Mouse (Mus musculus) inflammation-experienced regulatory T-cells, adult 6 months (primary cell): ENCODE measurements at regions not wholly inside any gene's neighbourhood (a gene's known extent, or its start where the extent isn't known, plus 50 kb on each side); places are given as distances from the start of the nearest gene placed in this dataset.

Source experiments
- ATAC-seq: one replicate; pipeline ENCODE4 v1.8.0; 2017

GRCm38 (mm10) chr3:144137483-144137882, 67.5 kb downstream of the Lmo4 start:
- no peak for ATAC-seq

GRCm38 (mm10) chr3:144136432-144136831, 68.6 kb downstream of the Lmo4 start:
- no peak for ATAC-seq

- no peak for ATAC-seq
Observed at GRCm38 (mm10) chr3:144135646-144136045, 69.4 kb downstream of the Lmo4 start.

GRCm38 (mm10) chr3:144128042-144128441, 77.0 kb downstream of the Lmo4 start:
- no peak for ATAC-seq

- ATAC-seq, result no peak
Observed at GRCm38 (mm10) chr3:144124353-144124752, 80.7 kb downstream of the Lmo4 start.

- no peak for ATAC-seq
Observed at GRCm38 (mm10) chr3:144123361-144124072, 81.5 kb downstream of the Lmo4 start.

GRCm38 (mm10) chr3:144119076-144119475, 85.9 kb downstream of the Lmo4 start:
- no peak for ATAC-seq

GRCm38 (mm10) chr3:144113672-144114645, 91.1 kb downstream of the Lmo4 start:
- ATAC-seq, result no peak

- ATAC-seq, result no peak
Observed at GRCm38 (mm10) chr3:144110331-144111080, 94.5 kb downstream of the Lmo4 start.

- no peak for ATAC-seq
Observed at GRCm38 (mm10) chr3:144109769-144110168, 95.3 kb downstream of the Lmo4 start.

- ATAC-seq, result no peak
Observed at GRCm38 (mm10) chr3:144108310-144108709, 96.7 kb downstream of the Lmo4 start.

- ATAC-seq, result no peak
Observed at GRCm38 (mm10) chr3:144107664-144108063, 97.4 kb downstream of the Lmo4 start.

- ATAC-seq, result no peak
Observed at GRCm38 (mm10) chr3:144104366-144104765, 100.7 kb downstream of the Lmo4 start.

- ATAC-seq, result no peak
Observed at GRCm38 (mm10) chr3:144099444-144099843, 105.6 kb downstream of the Lmo4 start.

GRCm38 (mm10) chr3:144098762-144099161, 106.3 kb downstream of the Lmo4 start:
- ATAC-seq, result no peak

- ATAC-seq, result no peak
Observed at GRCm38 (mm10) chr3:144091231-144091630, 113.8 kb downstream of the Lmo4 start.

GRCm38 (mm10) chr3:144089790-144090256, 115.2 kb downstream of the Lmo4 start:
- ATAC-seq, result peak; percentile 84

- no peak for ATAC-seq
Observed at GRCm38 (mm10) chr3:144088261-144088884, 116.6 kb downstream of the Lmo4 start.

- no peak for ATAC-seq
Observed at GRCm38 (mm10) chr3:144087771-144088170, 117.2 kb downstream of the Lmo4 start.

- no peak for ATAC-seq
Observed at GRCm38 (mm10) chr3:144086176-144086575, 118.8 kb downstream of the Lmo4 start.

- ATAC-seq, result no peak
Observed at GRCm38 (mm10) chr3:144079960-144080359, 125.1 kb downstream of the Lmo4 start.

- no peak for ATAC-seq
Observed at GRCm38 (mm10) chr3:144078198-144078935, 126.7 kb downstream of the Lmo4 start.
